Mouse (Mus musculus) left cerebral cortex, adult 18-20 months (tissue): ENCODE data around the gene Zfp462. TPM values are rescaled to one million over a fixed set of nuclear protein-coding genes. Genes with fewer than 3 reads are reported as not detected.
"Not testable (repeated sequence)": the region's sequence is repeated elsewhere in the genome, so short reads cannot be mapped to it uniquely, and the experiment has no call there.

Source experiments
- DNase-seq, 2 experiments: peaks; one replicate each; pipeline ENCODE4 v3.0.0; 2021 to 2022; ENCODE audit warnings: low spot score in 2 of 2, mixed read lengths in 1 of 2
- long read RNA-seq, 2 experiments: library from polyadenylated mRNA; stranded (forward); transcript quantifications; one replicate each; pipeline ENCODE4 v2.0.0; 2021
- total RNA-seq, 2 experiments: library from RNA; stranded (reverse); gene quantifications; 2 replicates each; pipeline ENCODE4 v1.2.3; 2021

Gene Zfp462
- total RNA-seq: 10 to 100 TPM; 51.8 to 56.4 TPM
- long read RNA-seq, experiment 1, partial matches to known transcripts: 0 of 4 reads
- long read RNA-seq, experiment 1, other reads (novel, unspliced or antisense): 4 of 4 reads
- long read RNA-seq, experiment 2, partial matches to known transcripts: 0 of 2 reads
- long read RNA-seq, experiment 2, other reads (novel, unspliced or antisense): 2 of 2 reads

DNA sequence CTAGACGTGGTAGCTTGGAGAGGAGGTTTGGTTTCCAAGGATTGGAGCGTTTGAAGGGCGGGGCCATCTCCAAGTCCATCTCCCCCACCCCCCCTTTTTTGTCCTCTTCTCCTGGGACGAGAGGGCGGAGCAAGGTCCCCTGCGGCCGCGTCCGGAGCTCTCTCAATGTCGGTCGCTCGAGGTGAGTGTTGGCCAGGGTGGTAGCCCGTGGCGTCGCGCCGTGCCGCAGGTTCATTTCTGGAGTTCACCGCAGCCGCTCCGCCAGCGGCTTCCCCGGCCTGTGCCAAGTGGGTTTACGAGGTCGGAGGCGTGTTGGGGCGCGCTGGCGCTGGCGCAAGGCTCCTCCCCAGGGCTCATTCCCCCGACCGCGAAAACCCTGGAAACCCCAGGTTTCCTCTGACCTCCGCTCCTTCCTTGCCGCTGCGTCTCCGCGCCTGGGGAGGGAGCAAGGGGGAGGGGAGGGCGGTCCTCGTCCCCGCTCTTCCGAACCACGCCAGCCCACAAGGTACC, at the start of gene Zfp462:
Zfp462 (plus strand) TSS at position 128 of the 510 bp plus-strand sequence.
- no peak for DNase-seq

DNA sequence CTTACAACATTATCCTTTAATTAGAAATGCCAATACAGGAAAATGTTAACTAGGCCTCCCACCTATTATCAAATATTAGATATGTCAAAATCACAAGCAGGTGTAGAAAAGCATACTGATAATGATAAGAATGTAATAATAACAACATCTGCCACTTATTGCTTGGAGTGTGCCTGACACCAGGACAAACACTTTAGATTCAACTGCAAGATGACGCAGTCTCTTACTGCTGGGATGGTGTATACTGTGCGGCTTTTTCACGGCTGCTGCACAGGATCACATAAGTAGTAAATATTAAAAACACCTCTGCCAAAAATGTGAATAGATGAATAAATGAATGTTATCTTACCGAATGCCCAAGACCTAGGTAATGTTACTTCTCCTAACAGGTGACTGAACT, 48.8 kb upstream of the Zfp462 start:
- DNase-seq: no peak

DNA sequence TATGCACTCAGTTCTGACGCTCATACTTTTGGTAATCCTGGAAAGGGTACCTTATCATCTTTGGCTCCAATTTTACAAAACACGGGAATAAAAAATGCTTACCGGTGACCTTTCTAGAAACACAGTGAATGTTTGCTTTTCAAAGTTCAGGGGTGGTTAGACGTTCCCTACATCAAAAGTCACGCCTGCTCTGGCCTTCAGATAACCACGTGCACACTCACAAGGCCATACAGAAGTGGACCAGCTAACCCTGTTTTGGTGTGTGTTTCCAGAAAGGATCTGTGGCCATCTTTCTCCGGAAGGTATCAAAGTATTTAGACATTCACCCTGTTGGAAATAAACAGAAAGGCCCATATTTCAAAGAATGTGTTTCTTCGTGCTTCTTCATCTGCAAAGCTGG, 40.2 kb upstream of the Zfp462 start:
- no peak for DNase-seq

DNA sequence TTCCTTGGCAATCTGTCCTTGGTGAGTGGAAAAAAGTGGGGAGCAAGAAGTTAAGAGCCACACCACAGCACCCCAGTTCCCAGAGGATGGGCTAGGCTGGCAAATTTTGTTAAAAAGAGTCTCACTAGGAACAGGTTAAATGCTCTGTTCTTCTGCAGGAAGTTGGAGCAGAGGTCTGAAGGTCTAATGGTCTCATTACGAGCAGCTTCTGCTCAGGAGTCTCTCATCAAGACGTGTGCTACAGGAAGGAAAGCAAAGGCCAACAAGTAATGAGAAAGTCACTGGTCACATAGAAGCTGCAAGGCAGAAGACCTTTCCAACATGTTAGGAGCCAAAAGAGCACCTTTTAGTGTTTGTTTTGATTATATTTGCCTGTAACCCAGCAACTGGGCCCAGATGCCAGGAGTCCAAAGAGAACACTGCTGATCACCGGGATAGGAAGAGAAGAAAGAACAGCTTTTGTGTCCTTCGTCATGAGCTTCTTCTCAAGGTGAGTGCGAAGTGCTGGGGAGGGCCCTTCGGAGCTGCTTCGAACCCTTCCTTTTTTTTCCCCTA, 39.4 kb upstream of the Zfp462 start:
- no peak for DNase-seq

DNA sequence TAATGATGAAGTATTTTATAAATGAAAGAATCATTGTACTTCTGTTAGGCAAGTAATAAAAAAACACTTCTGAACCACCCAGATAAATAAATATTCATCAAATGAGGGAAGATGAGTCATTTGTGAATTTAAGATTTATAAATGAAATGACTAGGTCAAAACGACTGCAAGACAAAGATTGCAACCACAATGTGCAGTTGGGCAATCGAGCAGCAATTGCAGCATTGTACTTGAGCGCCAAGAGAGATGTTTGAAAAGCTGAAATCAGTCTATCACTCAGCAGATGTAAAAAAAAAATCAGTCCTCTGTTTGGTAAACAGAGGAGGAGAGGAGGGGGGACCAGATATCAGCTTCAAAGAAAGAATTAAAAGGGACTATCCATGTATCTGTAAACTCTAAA, 34.5 kb upstream of the Zfp462 start:
- DNase-seq: no peak

DNA sequence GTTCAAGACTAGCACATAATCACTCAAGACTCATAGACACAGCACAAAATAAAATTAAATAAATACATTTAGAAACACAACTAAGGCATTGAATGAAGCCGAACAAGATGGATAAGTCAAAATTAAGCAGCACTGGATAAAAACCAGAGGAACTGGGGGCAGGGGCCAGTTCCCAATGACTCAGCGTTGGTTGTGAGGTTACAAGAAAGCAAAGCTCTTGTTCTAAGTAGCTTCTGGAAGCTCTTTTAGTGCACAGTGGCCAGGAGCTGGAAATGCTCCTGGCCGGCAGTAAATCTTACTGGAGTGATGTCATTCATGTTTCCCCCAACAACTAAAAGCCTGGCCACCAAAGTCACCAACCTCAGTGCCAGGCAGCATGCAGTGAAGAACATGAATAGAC, 26.6 kb upstream of the Zfp462 start:
- no peak for DNase-seq

DNA sequence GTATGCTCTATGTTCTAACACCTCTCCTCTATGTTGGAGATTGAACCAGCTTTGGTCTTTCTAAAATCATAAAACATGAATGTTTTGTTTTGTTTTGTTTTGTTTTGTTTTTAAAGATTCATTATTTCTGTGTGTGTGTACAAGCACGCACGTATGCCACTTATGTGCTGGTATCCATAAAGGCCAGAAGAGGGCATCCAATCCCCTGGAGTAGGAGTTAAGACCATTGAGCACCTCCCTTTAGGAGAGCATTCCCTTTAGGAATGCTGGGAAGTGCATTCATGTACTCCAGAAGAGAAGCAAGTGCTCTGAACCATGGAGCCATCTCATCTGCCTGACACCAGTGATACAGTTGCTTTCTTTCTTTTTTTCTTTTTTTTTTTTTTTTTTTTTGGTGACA, 21.5 kb upstream of the Zfp462 start:
- DNase-seq: no peak

DNA sequence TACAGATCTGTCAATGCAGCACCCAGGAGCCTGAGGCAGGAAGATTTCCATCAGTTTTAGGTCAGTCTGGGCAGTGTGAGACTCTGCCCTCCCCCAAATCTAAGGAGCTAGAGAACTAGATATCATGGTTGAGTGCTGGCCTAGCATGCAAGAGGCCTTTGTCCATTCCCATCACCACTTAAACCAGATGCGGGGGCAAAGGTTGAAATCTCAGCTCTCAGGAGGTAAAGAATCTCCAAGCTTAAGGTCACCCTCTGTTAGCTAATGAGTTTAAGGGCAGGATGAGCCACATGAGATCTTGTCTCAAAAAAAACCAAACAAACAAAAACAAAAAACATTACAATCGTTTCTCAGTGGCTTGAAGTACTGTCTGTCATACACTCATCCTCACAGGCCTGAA, 20.5 kb upstream of the Zfp462 start:
- no peak for DNase-seq

DNA sequence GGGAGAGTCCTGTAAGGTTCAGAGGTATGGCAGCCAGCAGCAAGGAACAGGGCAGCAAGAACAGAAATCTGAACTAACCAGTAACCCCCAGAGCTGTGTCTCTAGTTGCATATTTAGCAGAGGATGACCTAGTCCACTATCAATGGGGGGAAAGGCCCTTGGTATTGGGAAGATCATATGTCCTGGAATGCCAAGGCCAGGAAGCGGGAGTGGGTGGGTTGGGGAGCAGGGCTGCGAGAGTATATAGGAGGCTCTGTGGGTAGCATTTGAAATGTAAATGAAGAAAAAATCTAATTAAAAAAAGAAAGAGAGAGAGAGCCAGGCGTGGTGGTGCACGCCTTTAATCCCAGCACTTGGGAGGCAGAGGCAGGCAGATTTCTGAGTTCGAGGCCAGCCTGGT, 18.4 kb upstream of the Zfp462 start:
- DNase-seq: not testable (repeated sequence)

DNA sequence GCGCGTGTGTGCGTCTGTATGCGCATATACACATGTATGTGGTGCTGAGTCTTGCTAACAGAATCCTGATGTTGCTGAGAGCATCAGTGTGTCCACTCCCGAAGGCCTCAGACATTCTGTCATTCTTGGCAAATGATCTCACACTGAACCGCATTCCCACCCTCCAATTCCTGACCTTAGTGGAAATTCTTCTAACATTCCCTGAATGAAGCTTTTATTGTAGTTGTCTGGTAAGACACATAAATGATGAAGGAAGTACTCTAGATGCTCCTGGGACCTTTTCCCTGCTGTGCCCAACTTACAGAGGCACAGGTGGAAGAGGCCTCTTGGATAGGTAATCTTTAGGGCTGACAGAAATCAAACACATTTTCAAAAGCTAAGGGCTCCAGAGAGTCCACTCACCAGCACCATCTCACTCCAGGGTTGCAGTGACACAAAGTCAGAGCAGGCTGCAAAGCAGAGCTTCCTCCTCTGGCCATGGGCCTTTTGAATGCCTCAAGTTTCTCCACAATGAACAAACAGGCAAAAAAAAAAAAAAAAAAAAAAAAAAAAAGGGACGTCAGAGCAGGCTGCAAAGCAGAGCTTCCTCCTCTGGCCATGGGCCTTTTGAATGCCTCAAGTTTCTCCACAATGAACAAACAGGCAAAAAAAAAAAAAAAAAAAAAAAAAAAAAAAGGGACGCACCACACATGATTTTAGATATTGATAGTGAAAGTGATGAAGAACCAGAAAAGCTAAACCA, 17.4 kb upstream of the Zfp462 start:
- DNase-seq: not testable (repeated sequence)

DNA sequence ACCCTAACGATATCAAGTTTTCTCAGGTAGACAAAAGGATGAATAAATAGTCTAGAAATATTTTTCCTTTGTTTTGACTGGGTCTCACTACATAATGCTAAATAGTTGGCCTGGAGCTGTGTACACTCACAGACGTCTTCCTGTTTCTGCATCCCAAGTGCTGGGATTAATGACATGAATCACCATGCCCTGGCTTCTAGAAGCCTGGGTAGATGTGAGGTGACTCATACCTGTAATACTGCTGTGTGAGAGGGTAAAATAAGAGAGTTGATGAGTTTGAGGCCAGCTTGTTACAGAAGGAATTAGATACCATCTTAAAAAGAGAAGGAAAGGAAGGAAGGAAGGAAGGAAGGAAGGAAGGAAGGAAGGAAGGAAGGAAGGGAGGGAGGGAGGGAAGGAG, 15.2 kb upstream of the Zfp462 start:
- DNase-seq: no peak

DNA sequence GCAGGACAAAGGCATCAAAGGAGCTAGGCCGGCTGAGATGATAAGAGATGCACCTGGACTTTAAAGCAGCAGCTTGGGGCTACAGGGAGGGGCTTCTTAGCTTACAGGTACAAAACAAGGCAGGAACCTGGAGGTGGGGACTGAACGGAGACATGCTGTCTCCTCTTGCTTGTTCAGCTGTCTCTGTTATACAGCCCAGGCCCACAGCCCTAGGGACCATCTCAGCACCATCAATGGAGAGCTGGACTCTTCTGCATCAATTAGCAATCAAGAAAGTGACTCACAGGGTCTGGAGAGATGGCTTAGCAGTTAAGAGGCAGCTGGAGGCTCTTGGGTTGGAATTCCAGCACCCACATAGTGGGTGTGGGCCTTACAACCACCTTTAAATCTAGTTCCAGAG, 12.2 kb upstream of the Zfp462 start:
- DNase-seq: no peak

DNA sequence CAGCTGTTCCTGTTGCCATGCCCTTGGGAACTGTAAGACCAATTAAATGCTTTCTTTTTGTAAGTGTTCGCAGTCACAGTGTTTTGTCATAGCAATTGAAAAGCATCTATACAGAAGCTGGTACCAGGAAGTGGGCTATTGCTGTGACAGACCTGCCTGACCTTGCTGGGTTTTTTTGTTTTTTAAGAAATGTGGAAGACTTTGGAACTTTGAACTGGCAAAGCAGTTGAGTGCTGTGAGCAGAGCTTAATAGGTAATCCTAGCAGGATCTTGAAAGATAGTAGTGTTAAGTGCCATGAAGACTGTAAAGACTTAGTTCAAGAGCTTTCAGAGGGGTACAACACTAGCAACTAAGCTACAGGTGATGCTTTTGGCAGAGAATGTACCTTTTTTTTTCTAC, 7.7 kb upstream of the Zfp462 start:
- no peak for DNase-seq

DNA sequence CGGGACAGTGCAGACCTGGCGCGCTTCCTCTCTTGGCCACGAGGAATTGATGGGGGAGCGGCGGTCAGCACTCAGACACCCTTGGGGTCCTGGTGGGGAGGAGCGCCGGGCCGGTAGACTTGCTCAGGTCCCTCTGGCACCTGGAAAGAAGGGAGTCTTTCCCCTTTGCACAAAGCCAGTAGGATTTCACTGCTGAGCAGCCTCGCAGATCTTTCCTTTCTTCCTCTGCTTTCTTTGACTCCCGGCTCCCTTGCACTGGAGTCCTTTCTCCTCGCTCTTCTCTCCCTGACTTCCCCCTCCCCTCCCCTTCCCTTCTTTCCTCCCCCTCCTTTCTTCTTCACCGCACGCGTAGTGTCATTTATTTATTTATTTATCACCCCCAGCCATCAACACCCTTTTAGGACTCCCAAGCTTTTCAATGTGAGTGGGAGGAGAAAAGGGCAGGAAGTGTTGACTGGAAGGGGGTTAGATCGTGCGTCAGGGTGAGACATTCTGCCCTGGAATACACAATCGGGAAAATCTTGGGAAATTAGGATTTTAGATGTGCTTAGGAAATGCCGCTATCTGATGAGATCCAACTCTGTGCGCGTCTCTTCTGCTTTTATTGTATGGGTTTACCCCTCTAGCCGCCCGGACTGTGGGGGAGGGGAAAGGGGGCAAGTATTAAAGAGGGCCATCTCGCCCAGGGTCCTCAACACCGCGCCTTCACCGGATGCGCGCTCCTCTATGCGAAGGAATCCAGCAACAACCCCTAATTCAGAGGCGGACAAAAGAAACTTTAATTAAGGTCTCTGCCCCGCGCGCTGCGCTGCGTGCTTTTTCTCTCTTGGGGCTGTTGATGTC, 976 bp downstream of the Zfp462 start:
- DNase-seq: no peak

DNA sequence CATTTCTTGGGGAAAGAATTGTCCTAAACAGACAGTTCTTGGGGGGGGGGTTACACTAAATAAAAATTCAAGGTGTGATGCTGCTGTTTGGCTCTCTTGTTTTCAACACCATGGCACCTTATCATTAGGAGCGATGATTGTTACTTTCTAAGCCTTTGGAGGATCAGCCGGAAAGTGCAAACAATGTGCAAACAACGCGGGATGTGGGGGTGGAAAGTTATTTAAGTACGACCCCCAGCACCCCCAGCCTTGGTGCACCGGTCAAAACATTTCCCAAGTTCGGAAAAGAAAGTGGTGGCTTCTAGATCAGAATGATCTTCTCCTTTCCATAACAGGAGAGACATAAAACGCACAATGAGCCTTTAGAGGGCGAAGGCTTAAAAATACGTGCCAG, 1.8 kb downstream of the Zfp462 start:
- DNase-seq: no peak

DNA sequence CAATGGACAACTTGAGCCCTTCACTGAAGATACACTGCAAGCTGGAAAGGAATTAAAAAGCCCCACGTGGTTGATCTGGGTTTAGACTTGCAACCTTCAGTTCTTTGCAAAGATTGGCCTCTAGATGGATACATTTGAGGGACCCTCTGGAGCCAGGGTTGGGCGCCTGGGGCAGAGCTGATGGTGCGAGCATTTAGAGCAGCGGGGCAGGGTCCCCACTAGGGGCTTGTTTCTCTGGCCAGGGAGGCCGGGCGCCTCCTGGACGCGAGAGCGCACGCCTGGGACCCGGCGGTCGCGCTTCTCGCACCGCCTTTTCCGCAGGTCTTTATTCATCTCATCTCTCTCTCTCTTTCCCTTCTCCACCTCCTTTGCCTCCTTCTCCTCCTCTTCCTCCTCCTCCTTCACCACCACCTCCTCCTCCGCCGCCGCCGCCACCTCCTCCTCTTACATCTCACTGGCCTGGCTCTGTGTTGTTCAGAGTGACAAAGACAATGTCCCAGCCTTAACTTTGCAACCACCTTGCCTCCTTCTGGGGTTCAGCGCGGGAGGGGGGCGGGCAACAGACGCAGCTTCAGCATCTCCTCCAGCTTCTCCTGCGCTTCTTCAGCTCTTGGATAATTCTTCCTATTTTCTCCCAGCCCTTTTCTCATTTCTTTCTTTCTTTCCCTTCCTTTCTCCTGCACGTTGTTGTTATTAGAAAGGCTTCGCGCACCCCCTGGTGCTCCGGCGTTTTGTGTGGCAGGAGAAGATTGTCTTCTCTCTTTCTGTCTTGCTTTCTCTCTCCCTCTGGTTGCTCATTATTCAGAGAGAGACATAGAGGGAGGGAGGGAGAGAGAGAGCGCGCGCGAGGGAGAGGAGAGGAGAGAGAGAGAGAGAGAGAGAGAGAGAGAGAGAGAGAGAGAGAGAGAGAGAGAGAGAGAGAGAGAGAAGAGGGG, 2.5 kb downstream of the Zfp462 start:
- peak in 1 of 2 experiments; percentile 49 for DNase-seq

DNA sequence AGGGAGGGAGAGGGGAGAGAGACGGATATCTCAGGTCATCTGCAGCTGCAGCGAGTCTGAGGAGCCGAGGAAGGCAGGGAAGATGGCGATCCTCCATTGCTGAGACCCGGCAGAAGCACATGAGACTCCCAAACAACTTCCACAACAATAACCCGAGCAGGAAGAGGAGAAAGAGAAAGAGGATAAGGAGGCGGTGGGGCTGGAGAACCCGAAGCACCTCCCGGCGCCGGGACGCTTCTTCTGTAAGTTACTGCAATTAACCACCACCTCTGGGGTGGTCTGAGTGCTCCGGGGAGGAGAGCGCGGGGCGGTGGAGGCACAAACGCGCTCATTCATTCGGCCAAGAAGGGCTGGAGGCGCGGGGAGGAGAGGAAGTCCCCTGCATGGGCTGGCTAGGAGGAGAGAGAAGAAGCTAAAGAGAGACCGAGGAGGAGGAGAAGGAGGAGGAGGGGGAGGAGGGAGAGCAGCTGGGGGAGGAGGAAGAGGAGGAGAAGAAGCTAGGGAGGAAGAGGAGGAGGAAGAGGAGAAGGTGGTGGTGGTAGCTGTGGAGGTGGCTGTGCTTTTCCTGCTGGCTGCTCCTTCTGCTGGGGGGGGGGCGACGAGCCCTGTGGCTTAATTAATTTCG, 3.3 kb downstream of the Zfp462 start:
- peak; percentile 35 to 69 for DNase-seq

DNA sequence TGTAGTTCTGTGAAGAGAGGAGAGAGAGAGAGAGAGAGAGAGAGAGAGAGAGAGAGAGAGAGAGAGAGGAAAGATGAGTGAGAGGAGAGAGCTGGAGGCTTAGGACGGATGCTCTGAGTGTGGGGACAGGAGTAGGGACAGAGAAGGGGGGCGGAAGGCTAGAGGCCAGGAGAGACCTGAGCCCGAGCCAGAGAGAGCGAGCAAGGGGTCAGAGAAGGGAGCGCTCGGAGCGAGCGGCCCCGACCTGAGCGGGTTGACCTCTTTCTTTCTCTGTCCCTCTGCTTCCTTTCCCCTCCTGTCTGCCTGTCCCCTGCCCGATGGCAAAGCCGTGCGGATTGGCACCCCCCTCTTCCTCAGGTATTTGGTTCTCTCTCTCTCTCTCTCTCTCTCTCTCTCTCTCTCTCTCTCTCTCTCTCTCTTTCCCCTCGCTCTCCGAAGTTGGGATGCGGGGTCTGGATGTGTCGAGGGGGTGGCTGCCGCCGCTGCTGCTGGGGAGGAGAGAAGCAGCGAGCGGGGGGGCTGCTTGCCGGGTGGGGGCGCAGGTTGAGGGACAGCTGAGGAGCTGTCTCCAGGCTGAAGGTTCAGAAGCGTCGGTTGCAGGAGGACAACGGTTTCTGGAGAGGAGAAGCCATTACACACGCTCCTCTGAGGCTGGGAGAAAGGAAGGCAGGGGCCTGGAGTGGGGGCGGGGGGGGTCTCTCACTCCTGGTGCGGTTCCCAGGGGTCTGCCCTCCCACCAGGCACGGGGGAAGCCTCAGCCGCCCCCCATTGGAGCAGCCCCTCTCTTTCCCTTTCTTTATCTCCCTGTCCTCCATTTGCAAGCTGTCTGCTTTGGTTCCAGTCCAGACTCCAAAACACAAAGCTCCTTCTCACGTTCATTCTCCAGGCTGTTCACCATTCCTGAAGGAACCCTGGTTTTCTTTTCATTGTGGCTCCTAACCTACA, 4.0 kb downstream of the Zfp462 start:
- peak; percentile 39 to 66 for DNase-seq

DNA sequence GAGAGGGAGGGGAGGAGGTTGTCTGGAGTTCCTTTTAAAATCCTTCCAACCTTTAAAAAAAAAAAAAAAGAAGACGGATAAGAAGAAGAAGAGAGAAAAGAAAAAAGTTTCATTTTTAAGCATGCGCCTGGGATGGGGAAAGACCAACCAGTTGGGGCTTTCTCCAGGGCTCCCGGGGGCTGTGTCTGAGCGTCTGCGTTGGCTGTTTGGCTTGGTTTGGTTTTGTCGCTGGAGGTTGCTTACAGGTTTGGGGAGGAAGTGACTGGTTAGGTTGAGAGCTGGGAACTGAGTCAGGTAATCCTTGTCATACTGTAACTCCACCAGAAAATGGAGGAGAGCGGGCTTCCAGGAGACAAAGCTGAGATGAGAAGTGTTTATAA, 4.7 kb downstream of the Zfp462 start:
- DNase-seq: peak in 1 of 2 experiments; percentile 40
